Mouse (Mus musculus): ENCODE measurements around the gene Ints7. TPM values are rescaled to one million over a fixed set of nuclear protein-coding genes. Genes with fewer than 3 reads are reported as not detected.
A peak's percentile ranks its signal among the peaks of the same experiment; 100 is the strongest.

Gene Ints7
- total RNA-seq, 1 experiment, result 33.1 TPM

DNA sequence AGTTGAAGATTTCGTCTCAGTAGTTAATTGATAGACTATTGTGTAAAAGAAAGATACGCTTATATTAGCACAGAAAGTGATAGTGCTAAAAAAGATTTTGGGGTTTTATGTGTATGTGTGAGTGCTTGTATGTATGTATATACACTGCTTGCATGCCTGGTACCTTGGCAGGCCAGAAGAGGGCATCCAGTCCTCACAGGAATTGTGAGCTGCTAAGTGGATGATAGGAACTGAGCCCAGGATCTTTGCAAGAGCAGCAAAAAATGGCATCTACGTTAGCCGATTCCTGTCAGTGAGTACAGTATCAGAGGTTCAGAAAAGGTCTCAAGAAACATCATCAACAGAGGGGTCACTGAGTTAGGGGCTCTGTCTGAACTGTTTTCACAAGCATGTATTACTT, 9.0 kb downstream of the Ints7 start:
- Histone ChIP-seq H3K4me3 (ENCODE audit: insufficient read depth in 1 of 2, low read depth in 1 of 2, low read length in 2 of 2, poor library complexity in 1 of 2, severe bottlenecking in 1 of 2) (no peak overlapping the region), H3K36me3 (ENCODE audit: control insufficient read depth, insufficient read depth, low read length, poor library complexity, severe bottlenecking) (peaks cover 17% of the 10 kb centered on the region), H3K9ac (ENCODE audit: insufficient read depth, low read depth, low read length, poor library complexity, severe bottlenecking) (no peak overlapping the region), H3K9me3 (ENCODE audit: control insufficient read depth, insufficient read depth, low read depth, low read length) (no peaks in the 10 kb centered on the region), H3K27ac (ENCODE audit: insufficient read depth, low read depth, low read length, poor library complexity, severe bottlenecking) (no peak overlapping the region), H3K4me1 (ENCODE audit: control insufficient read depth in 2 of 2, insufficient read depth in 2 of 2, low read length in 2 of 2, poor library complexity in 1 of 2) (no peaks in the 10 kb centered on the region)
- in situ Hi-C loops (cut with MboI; ENCODE audit: low sequenced_read_pairs in 2 of 2, unreplicated experiment in 2 of 2), result loop anchor here (10.0 to 25.0 kb wide), 2 partner anchors 228 to 230 kb away; partner anchors contain the start of gene Nek2 (in 1 of the 2)
- DNase-seq (ENCODE audit: low read depth, low spot score), result no peak
- TF ChIP-seq ZC3H11A (IDR thresholded peaks at IDR 0.05; ENCODE audit: borderline replicate concordance, low read depth, low read length) (no peak), ZNF384 (IDR thresholded peaks at IDR 0.05; ENCODE audit: low read depth, low read length) (no peak), MAFK (IDR thresholded peaks at IDR 0.05; ENCODE audit: insufficient read depth, low read depth, low read length) (0 out of 2 replicates have a peak, but pooled peaks have one; percentile 9), HCFC1 (IDR thresholded peaks at IDR 0.05; ENCODE audit: borderline replicate concordance, insufficient read depth, low read length) (no peak)

DNA sequence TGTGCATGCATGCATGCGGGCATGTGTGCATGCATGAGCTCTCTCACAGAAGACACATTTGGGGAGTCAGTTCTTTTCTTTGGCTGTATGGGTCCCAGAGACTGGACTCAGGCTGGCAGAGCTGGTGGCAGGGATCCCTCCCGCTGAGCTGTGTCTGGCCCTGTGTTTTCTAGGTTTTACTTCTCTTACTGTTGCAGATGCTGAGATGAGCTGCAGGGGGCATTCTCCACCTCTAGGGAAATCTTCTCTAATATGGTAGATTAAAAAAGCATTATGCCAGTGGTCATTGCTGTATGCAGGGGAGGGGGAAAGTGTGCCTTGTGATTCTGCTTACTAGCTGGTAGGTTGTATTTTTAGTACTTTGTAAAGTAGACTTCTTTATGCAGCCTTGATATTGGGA, 10.3 kb downstream of the Ints7 start:
- Histone ChIP-seq H3K36me3 (ENCODE audit: control insufficient read depth, insufficient read depth, low read length, poor library complexity, severe bottlenecking) (peaks cover 17% of the 10 kb centered on the region), H3K4me1 (ENCODE audit: control insufficient read depth in 2 of 2, insufficient read depth in 2 of 2, low read length in 2 of 2, poor library complexity in 1 of 2) (no peaks in the 10 kb centered on the region), H3K4me3 (ENCODE audit: insufficient read depth in 1 of 2, low read depth in 1 of 2, low read length in 2 of 2, poor library complexity in 1 of 2, severe bottlenecking in 1 of 2) (no peak overlapping the region), H3K9me3 (ENCODE audit: control insufficient read depth, insufficient read depth, low read depth, low read length) (no peaks in the 10 kb centered on the region), H3K27ac (ENCODE audit: insufficient read depth, low read depth, low read length, poor library complexity, severe bottlenecking) (no peak overlapping the region), H3K9ac (ENCODE audit: insufficient read depth, low read depth, low read length, poor library complexity, severe bottlenecking) (no peak overlapping the region)
- DNase-seq (ENCODE audit: low read depth, low spot score), result no peak
- in situ Hi-C loops (cut with MboI; ENCODE audit: low sequenced_read_pairs in 2 of 2, unreplicated experiment in 2 of 2), result loop anchor here (10.0 to 25.0 kb wide), 2 partner anchors 227 to 229 kb away; partner anchors contain the start of gene Nek2 (in 1 of the 2)
- TF ChIP-seq ZNF384 (IDR thresholded peaks at IDR 0.05; ENCODE audit: low read depth, low read length), result no peak
- TF ChIP-seq CHD2 (IDR thresholded peaks at IDR 0.05; ENCODE audit: low read depth, low read length), result no peak
- TF ChIP-seq MAFK (IDR thresholded peaks at IDR 0.05; ENCODE audit: insufficient read depth, low read depth, low read length), result no peak
- no peak for TF ChIP-seq HCFC1 (IDR thresholded peaks at IDR 0.05; ENCODE audit: borderline replicate concordance, insufficient read depth, low read length)
- no peak for TF ChIP-seq ZC3H11A (IDR thresholded peaks at IDR 0.05; ENCODE audit: borderline replicate concordance, low read depth, low read length)

DNA sequence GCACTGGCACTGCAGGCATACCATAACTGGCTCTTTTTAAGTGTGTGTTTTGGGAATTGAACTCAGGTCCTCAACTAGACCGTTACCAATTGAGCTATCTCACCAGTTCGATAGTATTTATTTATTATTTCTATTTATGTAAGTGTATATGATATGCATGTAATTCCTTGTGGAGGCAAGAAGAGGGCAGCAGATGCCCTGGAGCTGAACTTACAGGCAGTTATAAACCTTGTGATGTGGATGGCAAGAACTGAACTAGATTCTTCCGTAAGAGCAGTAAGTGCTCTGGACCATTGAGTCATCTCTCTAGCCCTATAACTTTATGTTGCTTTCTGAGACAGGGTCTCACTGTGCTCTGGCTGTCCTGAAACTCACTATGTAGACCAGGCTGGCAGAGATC, 11.6 kb downstream of the Ints7 start:
- Histone ChIP-seq H3K4me3 (ENCODE audit: insufficient read depth in 1 of 2, low read depth in 1 of 2, low read length in 2 of 2, poor library complexity in 1 of 2, severe bottlenecking in 1 of 2) (no peak overlapping the region), H3K9me3 (ENCODE audit: control insufficient read depth, insufficient read depth, low read depth, low read length) (no peaks in the 10 kb centered on the region), H3K27ac (ENCODE audit: insufficient read depth, low read depth, low read length, poor library complexity, severe bottlenecking) (no peak overlapping the region), H3K4me1 (ENCODE audit: control insufficient read depth in 2 of 2, insufficient read depth in 2 of 2, low read length in 2 of 2, poor library complexity in 1 of 2) (no peaks in the 10 kb centered on the region), H3K9ac (ENCODE audit: insufficient read depth, low read depth, low read length, poor library complexity, severe bottlenecking) (no peak overlapping the region), H3K36me3 (ENCODE audit: control insufficient read depth, insufficient read depth, low read length, poor library complexity, severe bottlenecking) (peaks cover 17% of the 10 kb centered on the region)
- DNase-seq (ENCODE audit: low read depth, low spot score), result no peak
- TF ChIP-seq ZC3H11A (IDR thresholded peaks at IDR 0.05; ENCODE audit: borderline replicate concordance, low read depth, low read length) (no peak), MAFK (IDR thresholded peaks at IDR 0.05; ENCODE audit: insufficient read depth, low read depth, low read length) (no peak), ZNF384 (IDR thresholded peaks at IDR 0.05; ENCODE audit: low read depth, low read length) (no peak), HCFC1 (IDR thresholded peaks at IDR 0.05; ENCODE audit: borderline replicate concordance, insufficient read depth, low read length) (no peak), CHD2 (IDR thresholded peaks at IDR 0.05; ENCODE audit: low read depth, low read length) (no peak)
- in situ Hi-C loops (cut with MboI; ENCODE audit: low sequenced_read_pairs in 2 of 2, unreplicated experiment in 2 of 2), result loop anchor here (10.0 to 25.0 kb wide), 2 partner anchors 225 to 228 kb away; partner anchors contain the start of gene Nek2 (in 1 of the 2)

DNA sequence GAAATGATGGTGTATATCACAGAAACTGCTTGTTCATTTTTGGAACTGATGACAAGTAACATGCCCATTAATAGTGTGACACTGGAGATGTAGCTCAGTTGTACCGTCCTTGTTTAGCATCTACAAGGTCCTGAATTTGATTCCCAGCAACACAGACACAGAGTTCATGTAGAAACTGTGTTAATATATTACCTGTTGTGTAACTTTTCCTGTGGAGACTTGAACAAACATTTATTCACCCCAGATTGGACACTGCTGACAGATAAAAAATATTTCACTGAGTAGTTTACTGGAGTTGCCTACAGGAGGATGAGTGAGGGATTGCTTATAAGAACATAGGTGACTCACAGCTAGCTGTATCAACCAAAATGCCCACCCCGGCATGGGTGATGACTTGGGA, 13.3 kb downstream of the Ints7 start:
- Histone ChIP-seq H3K27ac (ENCODE audit: insufficient read depth, low read depth, low read length, poor library complexity, severe bottlenecking) (no peak overlapping the region), H3K9ac (ENCODE audit: insufficient read depth, low read depth, low read length, poor library complexity, severe bottlenecking) (no peak overlapping the region), H3K4me3 (ENCODE audit: insufficient read depth in 1 of 2, low read depth in 1 of 2, low read length in 2 of 2, poor library complexity in 1 of 2, severe bottlenecking in 1 of 2) (no peak overlapping the region), H3K36me3 (ENCODE audit: control insufficient read depth, insufficient read depth, low read length, poor library complexity, severe bottlenecking) (peaks cover 13% of the 10 kb centered on the region), H3K9me3 (ENCODE audit: control insufficient read depth, insufficient read depth, low read depth, low read length) (no peaks in the 10 kb centered on the region), H3K4me1 (ENCODE audit: control insufficient read depth in 2 of 2, insufficient read depth in 2 of 2, low read length in 2 of 2, poor library complexity in 1 of 2) (no peaks in the 10 kb centered on the region)
- no peak for TF ChIP-seq CHD2 (IDR thresholded peaks at IDR 0.05; ENCODE audit: low read depth, low read length)
- no peak for TF ChIP-seq MAFK (IDR thresholded peaks at IDR 0.05; ENCODE audit: insufficient read depth, low read depth, low read length)
- no peak for TF ChIP-seq ZNF384 (IDR thresholded peaks at IDR 0.05; ENCODE audit: low read depth, low read length)
- no peak for TF ChIP-seq ZC3H11A (IDR thresholded peaks at IDR 0.05; ENCODE audit: borderline replicate concordance, low read depth, low read length)
- TF ChIP-seq HCFC1 (IDR thresholded peaks at IDR 0.05; ENCODE audit: borderline replicate concordance, insufficient read depth, low read length), result no peak
- in situ Hi-C loops (cut with MboI; ENCODE audit: low sequenced_read_pairs in 2 of 2, unreplicated experiment in 2 of 2), result loop anchor here (10.0 to 25.0 kb wide), 2 partner anchors 224 to 226 kb away; partner anchors contain the start of gene Nek2 (in 1 of the 2)
- no peak for DNase-seq (ENCODE audit: low read depth, low spot score)

Data from ES-E14 (cell line).